In genomic region chr1:133915723-133916355, GRCm38 (mm10) we compare ENCODE assay signal across 8 mouse cellular contexts. TPM values are rescaled to one million over a fixed set of nuclear protein-coding genes. Genes with fewer than 3 reads are reported as not detected.
A peak's percentile ranks its signal among the peaks of the same experiment; 100 is the strongest.
DNase-seq lines count a peak whose midpoint lies in the region; ATAC-seq and TF ChIP-seq lines count a peak whose summit lies in the region.

No protein-coding gene starts in this region.

- no peaks in the 10 kb centered on the region for H3K9me3 ChIP-seq in heart, embryonic 11.5 days (replicated peaks; ENCODE audit: control insufficient read depth, low read length)

- peak; percentile 99 for DNase-seq in heart, adult 11 months
- peak; percentile 88 for DNase-seq in Muller cell, postnatal 12 days (ENCODE audit: inconsistent ontology term)
- DNase-seq in gastrocnemius, adult 2 months: peak; percentile 82
- DNase-seq in kidney, adult 18-20 months: peak; percentile 84
- peak; percentile 96 for DNase-seq in lung, postnatal 10 days
- peak; percentile 81 for DNase-seq in testis, postnatal 14 days (ENCODE audit: low spot score)
- no peak for DNase-seq in thymus, postnatal 10 days (ENCODE audit: low spot score in 2 of 2)

- H3K4me2 ChIP-seq in heart, embryonic 11.5 days: no peak overlapping the region

- H3K4me3 ChIP-seq in heart, embryonic 11.5 days (ENCODE audit: low read depth, low read length): no peak overlapping the region
- peak overlapping the region; percentile 72 for H3K4me3 ChIP-seq in gastrocnemius, adult 2 months

- H3K36me3 ChIP-seq in heart, embryonic 11.5 days (ENCODE audit: control insufficient read depth, insufficient read depth, low read length): no peaks in the 10 kb centered on the region

- H3K27me3 ChIP-seq in heart, embryonic 11.5 days (ENCODE audit: control insufficient read depth, insufficient read depth, low read length): 0 out of 2 replicates have a peak, but pooled peaks cover 2% of the 10 kb centered on the region

- TF ChIP-seq CTCF in gastrocnemius, adult 2 months (IDR thresholded peaks at IDR 0.05): no peak

- H3K4me1 ChIP-seq in heart, embryonic 11.5 days (ENCODE audit: control insufficient read depth, insufficient read depth, low read length): peaks cover 12% of the 10 kb centered on the region

- ATAC-seq in heart, embryonic 11.5 days (replicated peaks; ENCODE audit: insufficient number of reproducible peaks, low FRiP score, low TSS enrichment): no peak

- no peak overlapping the region for H3K9ac ChIP-seq in heart, embryonic 11.5 days (ENCODE audit: low read depth, low read length)

- H3K27ac ChIP-seq in heart, embryonic 11.5 days (ENCODE audit: low read depth, low read length): no peak overlapping the region
- peak overlapping the region; percentile 87 for H3K27ac ChIP-seq in gastrocnemius, adult 2 months

- 50% methylated on average over 8 of the region's 8 CpGs for WGBS in heart, embryonic 11.5 days (ENCODE audit: insufficient replicate concordance)

- intact Hi-C loops in gastrocnemius, adult 2 months (cut with DNase I): no loop called here

RNA-seq across cellular contexts. Expression of gene Prelp, which starts 5.4 kb away (rescaled TPM):
- 0.55 and 1.1 TPM in 2 replicates for polyA plus RNA-seq in heart, embryonic 11.5 days (2014; fragmentation: Nextera tagmentation; extraction: Ambion mirVana)
- total RNA-seq in gastrocnemius, adult 2 months (2021): 10 to 100 TPM; 19.5 to 66.5 TPM

RNA-seq across cellular contexts. Expression of gene Optc, which starts 8.0 kb away (rescaled TPM):
- polyA plus RNA-seq in heart, embryonic 11.5 days (2014; fragmentation: Nextera tagmentation; extraction: Ambion mirVana): 0.21 and 1.0 TPM in 2 replicates
- total RNA-seq in gastrocnemius, adult 2 months (2021): under 1 TPM in 1 of 2 experiments, not detected in 1; 0.13 TPM

Comparison
In these comparisons a context has a peak if more than half of its experiments do, and no peak if none do; other contexts are left out.
1. DNase-seq: peak in heart, adult 11 months (single experiment), Muller cell, postnatal 12 days (single experiment), gastrocnemius, adult 2 months (single experiment), kidney, adult 18-20 months (single experiment), lung, postnatal 10 days (single experiment) and testis, postnatal 14 days (single experiment); none in thymus, postnatal 10 days (0 of 2).